Mouse (Mus musculus) forebrain, embryonic 10.5 days (tissue): Measurements from ENCODE around the gene Cd164. TPM values are rescaled to one million over a fixed set of nuclear protein-coding genes. Genes with fewer than 3 reads are reported as not detected.

ENCODE experiments used
- DNase-seq: peaks from one replicate; pipeline ENCODE4 v3.0.0-alpha.2; 2017; ENCODE audit warnings: low spot score; ENCODE audit errors: extremely low spot score
- H3K27ac ChIP-seq: fragments of 300-500 bp; sonication (generic); 2 replicates; pipeline ENCODE4 v1.5.1; 2016; ENCODE audit warnings: mild to moderate bottlenecking
- H3K27me3 ChIP-seq: fragments of 300-500 bp; sonication (generic); 2 replicates; pipeline ENCODE4 v1.6.1; 2016; ENCODE audit warnings: mild to moderate bottlenecking; ENCODE audit not compliant: poor library complexity, severe bottlenecking
- H3K36me3 ChIP-seq: fragments of 300-500 bp; sonication (generic); replicated peaks from 2 replicates; pipeline ENCODE4 v1.6.1; 2016; ENCODE audit warnings: mild to moderate bottlenecking, moderate library complexity
- H3K4me1 ChIP-seq: fragments of 300-500 bp; sonication (generic); 2 replicates; pipeline ENCODE4 v1.6.1; 2016
- H3K4me3 ChIP-seq: fragments of 300-500 bp; sonication (generic); 2 replicates; pipeline ENCODE4 v1.5.1; 2016; ENCODE audit warnings: mild to moderate bottlenecking, moderate library complexity
- H3K9me3 ChIP-seq: fragments of 300-500 bp; sonication (generic); 2 replicates; pipeline ENCODE4 v1.6.1; 2016; ENCODE audit warnings: mild to moderate bottlenecking, moderate library complexity
- WGBS: fragments of 180-500 bp; shearing (Covaris S2); methylation state at CpG from one replicate; pipeline ENCODE4 v1.1.7; 2016; 5-methylcytosine and 5-hydroxymethylcytosine counted together
- polyA plus RNA-seq: library from polyadenylated mRNA; unstranded; fragments of >200 nt; fragmentation: Nextera tagmentation; extraction: Ambion mirVana; gene quantifications from 2 replicates; pipeline ENCODE4 v1.2.1, GENCODE M21; 2016

Cd164 gene
- polyA plus RNA-seq, 1 experiment from 2014 or later, result 125 TPM

DNA sequence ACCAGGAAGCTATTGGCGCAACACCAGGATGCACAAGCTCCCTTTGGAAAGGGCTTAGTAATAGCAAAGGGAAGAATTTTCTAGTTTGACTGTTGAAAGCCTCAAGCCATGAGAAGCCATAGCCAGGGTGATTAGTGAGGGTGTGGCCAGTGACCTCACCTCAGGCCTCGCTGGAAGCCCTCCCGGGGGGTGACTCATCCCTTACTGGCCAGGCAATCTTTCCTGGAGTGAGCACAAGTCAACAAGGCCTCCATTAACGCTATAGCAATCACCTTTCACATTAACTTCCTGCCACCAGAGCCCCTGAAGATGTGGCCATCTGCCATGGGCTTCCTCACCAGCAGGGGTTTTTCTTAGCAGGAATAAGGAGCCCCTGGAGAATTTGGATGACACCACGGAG, 45.9 kb downstream of the Cd164 start:
- DNase-seq, result no peak
- peaks cover 16% of the 10 kb centered on the region for H3K9me3 ChIP-seq
- H3K4me3 ChIP-seq, result no peak overlapping the region
- no peak overlapping the region for H3K27ac ChIP-seq
- H3K4me1 ChIP-seq, result peaks cover 5% of the 10 kb centered on the region; the same call in 1 of the 2 replicates
- H3K27me3 ChIP-seq, result no peaks in the 10 kb centered on the region
- no peaks in the 10 kb centered on the region for H3K36me3 ChIP-seq
- WGBS, result 48% methylated on average over 5 of the region's 5 CpGs

GRCm38 (mm10) chr10:41568306-41568705, 49.1 kb downstream of the Cd164 start:
- peaks cover 11% of the 10 kb centered on the region for H3K4me1 ChIP-seq
- H3K36me3 ChIP-seq, result no peaks in the 10 kb centered on the region
- DNase-seq, result no peak
- H3K9me3 ChIP-seq, result no peaks in the 10 kb centered on the region
- WGBS, result 56% methylated on average over 3 of the region's 3 CpGs
- H3K27ac ChIP-seq, result no peak overlapping the region
- no peak overlapping the region for H3K4me3 ChIP-seq
- no peaks in the 10 kb centered on the region for H3K27me3 ChIP-seq

- no peak for DNase-seq
- no peaks in the 10 kb centered on the region for H3K36me3 ChIP-seq
- peaks cover 10% of the 10 kb centered on the region for H3K4me1 ChIP-seq
- no peak overlapping the region for H3K27ac ChIP-seq
- H3K27me3 ChIP-seq, result no peaks in the 10 kb centered on the region
- no peak overlapping the region for H3K4me3 ChIP-seq
- no peaks in the 10 kb centered on the region for H3K9me3 ChIP-seq
- 86% methylated on average over 4 of the region's 4 CpGs for WGBS
These were observed 51.9 kb downstream of the Cd164 start for GRCm38 (mm10) chr10:41571065-41571464.

DNA sequence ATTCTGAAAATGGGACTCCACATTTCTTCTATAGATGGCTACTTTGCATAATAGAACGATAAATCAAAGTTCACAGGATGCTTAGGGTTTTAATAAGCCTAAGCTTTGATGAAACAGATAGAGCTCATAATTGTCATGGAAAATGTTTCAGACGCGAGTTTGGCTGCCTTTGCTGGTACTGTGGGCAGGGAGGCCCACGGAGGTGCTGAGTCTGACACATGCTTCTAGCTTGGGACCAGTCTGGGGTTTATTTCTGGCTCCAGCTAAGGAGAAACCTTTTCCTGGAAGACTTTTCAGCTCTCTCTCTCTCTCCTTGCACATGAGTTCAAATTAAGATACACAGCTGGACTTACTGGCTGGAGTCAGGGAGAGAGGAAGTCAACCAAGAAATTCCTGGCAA, 53.1 kb downstream of the Cd164 start:
- H3K4me1 ChIP-seq, result peaks cover 10% of the 10 kb centered on the region
- H3K9me3 ChIP-seq, result no peaks in the 10 kb centered on the region
- no peak overlapping the region for H3K27ac ChIP-seq
- 89% methylated on average over 4 of the region's 4 CpGs for WGBS
- no peak overlapping the region for H3K4me3 ChIP-seq
- no peaks in the 10 kb centered on the region for H3K27me3 ChIP-seq
- H3K36me3 ChIP-seq, result no peaks in the 10 kb centered on the region
- DNase-seq, result no peak

GRCm38 (mm10) chr10:41573190-41573589, 54.0 kb downstream of the Cd164 start:
- no peaks in the 10 kb centered on the region for H3K9me3 ChIP-seq
- H3K27me3 ChIP-seq, result no peaks in the 10 kb centered on the region
- no peak for DNase-seq
- 28% methylated on average over 6 of the region's 6 CpGs for WGBS
- H3K36me3 ChIP-seq, result no peaks in the 10 kb centered on the region
- no peak overlapping the region for H3K27ac ChIP-seq
- H3K4me1 ChIP-seq, result peaks cover 10% of the 10 kb centered on the region
- H3K4me3 ChIP-seq, result no peak overlapping the region

DNA sequence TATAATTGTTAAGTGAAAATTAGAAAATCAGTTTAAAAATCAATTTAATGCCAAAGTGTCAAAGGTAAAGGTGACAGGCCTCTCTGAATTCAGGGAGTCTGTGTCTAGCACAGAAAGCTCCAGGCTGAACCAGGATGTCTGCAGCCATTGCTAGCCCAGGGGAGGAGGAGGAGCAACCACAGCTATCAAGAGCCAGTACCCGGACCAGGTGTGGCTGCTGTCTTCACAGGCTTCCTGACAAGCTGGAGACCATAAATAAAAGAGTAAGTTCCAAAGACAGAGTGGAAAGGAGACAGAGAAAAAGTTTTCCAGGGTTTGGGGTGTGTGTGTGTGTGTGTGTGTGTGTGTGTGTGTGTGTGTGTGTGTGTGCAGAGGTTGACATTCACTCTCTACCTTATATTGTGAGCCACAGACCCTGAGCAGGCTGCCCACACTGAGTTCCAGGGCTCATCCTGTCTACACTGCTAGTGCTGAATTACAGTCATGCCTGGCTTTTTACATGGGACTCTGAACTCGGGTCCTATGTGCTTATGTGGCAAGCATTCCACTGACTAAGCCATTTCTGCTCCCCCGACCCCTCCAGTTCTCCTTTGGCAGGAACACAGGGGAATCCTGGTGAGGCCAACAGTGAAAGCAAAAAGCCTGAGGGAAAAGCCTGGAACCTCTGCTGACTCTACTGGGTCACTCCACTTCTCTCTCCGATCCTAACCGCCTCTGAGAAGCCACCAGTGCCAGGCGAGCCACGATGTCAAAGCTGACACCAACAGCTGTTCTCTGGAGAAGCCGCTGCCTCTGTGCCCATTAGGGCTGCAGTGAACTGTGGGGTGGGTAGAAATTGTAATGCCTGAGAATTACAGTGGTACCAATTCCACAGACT, 56.5 kb downstream of the Cd164 start:
- H3K27ac ChIP-seq, result no peak overlapping the region
- no peak overlapping the region for H3K4me3 ChIP-seq
- DNase-seq, result no peak
- WGBS, result 83% methylated on average over 8 of the region's 8 CpGs
- H3K4me1 ChIP-seq, result peaks cover 10% of the 10 kb centered on the region
- H3K9me3 ChIP-seq, result no peaks in the 10 kb centered on the region
- H3K27me3 ChIP-seq, result no peaks in the 10 kb centered on the region
- H3K36me3 ChIP-seq, result no peaks in the 10 kb centered on the region

GRCm38 (mm10) chr10:41576328-41576833, 57.2 kb downstream of the Cd164 start:
- Histone ChIP-seq H3K9me3 (no peaks in the 10 kb centered on the region), H3K36me3 (no peaks in the 10 kb centered on the region), H3K27me3 (no peaks in the 10 kb centered on the region), H3K27ac (no peak overlapping the region), H3K4me1 (peaks cover 10% of the 10 kb centered on the region), H3K4me3 (no peak overlapping the region)
- no peak for DNase-seq
- WGBS, result 85% methylated on average over 7 of the region's 7 CpGs

- no peak overlapping the region for H3K27ac ChIP-seq
- H3K9me3 ChIP-seq, result no peaks in the 10 kb centered on the region
- no peaks in the 10 kb centered on the region for H3K27me3 ChIP-seq
- H3K4me3 ChIP-seq, result no peak overlapping the region
- DNase-seq, result no peak
- H3K4me1 ChIP-seq, result peaks cover 12% of the 10 kb centered on the region
- no peaks in the 10 kb centered on the region for H3K36me3 ChIP-seq
- WGBS, result 64% methylated on average over 1 of the region's 1 CpGs
These were observed 59.3 kb downstream of the Cd164 start for GRCm38 (mm10) chr10:41578541-41578940.

DNA sequence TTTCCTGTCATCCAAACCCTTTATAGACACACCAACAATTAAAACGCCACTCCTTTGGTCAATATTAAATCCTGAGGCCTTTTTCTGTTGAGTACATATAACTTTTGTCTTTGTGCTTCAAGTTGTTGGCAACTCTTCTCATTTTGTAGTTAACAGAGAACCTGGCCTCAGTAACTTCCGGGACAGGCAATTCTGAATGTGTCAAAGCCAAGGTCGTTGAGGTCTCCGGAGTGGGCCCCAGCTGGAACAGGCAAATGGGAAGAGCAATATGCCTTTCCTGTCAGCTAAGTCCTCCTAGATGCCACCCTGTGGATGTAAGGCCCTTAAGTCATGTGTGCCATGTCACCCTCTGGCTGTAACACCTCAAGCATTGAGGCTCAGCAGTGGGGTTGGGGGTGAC, 61.2 kb downstream of the Cd164 start:
- no peak for DNase-seq
- 85% methylated on average over 4 of the region's 4 CpGs for WGBS

More for the DNA sequence above, 61.2 kb downstream of the Cd164 start:
- H3K4me1 ChIP-seq, result peaks cover 15% of the 10 kb centered on the region
- H3K36me3 ChIP-seq, result no peaks in the 10 kb centered on the region
- no peaks in the 10 kb centered on the region for H3K27me3 ChIP-seq
- no peaks in the 10 kb centered on the region for H3K9me3 ChIP-seq
- H3K4me3 ChIP-seq, result no peak overlapping the region
- no peak overlapping the region for H3K27ac ChIP-seq

Other genes with a start within 250 kb of the Cd164 start
- gene Fig4, start 216.2 kb upstream of the Cd164 start, polyA plus RNA-seq, result 15.7 and 16.7 TPM in 2 replicates
- 0.02 TPM in 2 replicates for gene Ak9, start 215.4 kb upstream of the Cd164 start, polyA plus RNA-seq
- gene Zbtb24, start 69.0 kb upstream of the Cd164 start, polyA plus RNA-seq, result 16.0 and 17.7 TPM in 2 replicates
- 48.3 and 50.0 TPM in 2 replicates for gene Mical1, start 43.1 kb upstream of the Cd164 start, polyA plus RNA-seq
- 64.7 and 65.6 TPM in 2 replicates for gene Smpd2, start 29.0 kb upstream of the Cd164 start, polyA plus RNA-seq
- 0.71 and 1.8 TPM in 2 replicates for gene Ppil6, start 29.0 kb upstream of the Cd164 start, polyA plus RNA-seq
- gene Ccdc162, start 197.2 kb downstream of the Cd164 start, polyA plus RNA-seq, result 0.33 and 0.68 TPM in 2 replicates